Mouse (Mus musculus) CD4-positive naive resting alpha-beta T cell, adult 76 days (primary cell): ENCODE data around the gene Rhox11. TPM values are rescaled to one million over a fixed set of nuclear protein-coding genes. Genes with fewer than 3 reads are reported as not detected.

Experiments
- total RNA-seq: library from RNA; stranded (reverse); gene quantifications from one replicate; pipeline ENCODE4 v1.2.4, GENCODE M21; 2023

Rhox11 gene
- not detected for total RNA-seq

GRCm38 (mm10) chrX:38085041-38085440 is at the start of gene Rhox11:
Rhox11 (minus strand) TSS chrX:38085141.

GRCm38 (mm10) chrX:38120982-38121381 is 36.0 kb upstream of the Rhox11 start, which contains the start of gene Rhox13:
Rhox13 (plus strand) TSS chrX:38121219.

GRCm38 (mm10) chrX:38110807-38111206 is 25.9 kb upstream of the Rhox11 start, which contains the start of gene Rhox12:
Rhox12 (minus strand) TSS chrX:38110907.

GRCm38 (mm10) chrX:38066175-38066574 is 18.8 kb downstream of the Rhox11 start, which contains the start of gene Rhox10:
Rhox10 (plus strand) TSS chrX:38066475.

GRCm38 (mm10) chrX:38043014-38043413 is 41.9 kb downstream of the Rhox11 start, which contains the start of gene Btg1-ps2:
Btg1-ps2 (minus strand) TSS chrX:38043114.

Other genes starting within 250 kb of the Rhox11 start
- gene Rhox8, start 206.2 kb downstream of the Rhox11 start, total RNA-seq: not detected
- gene Rhox7b, start 187.9 kb downstream of the Rhox11 start, total RNA-seq: not detected
- not detected for gene Rhox9, start 183.4 kb downstream of the Rhox11 start, total RNA-seq
- gene Btg1-ps1, start 66.3 kb downstream of the Rhox11 start, total RNA-seq: not detected
- not detected for gene Btg1-ps2, start 42.0 kb downstream of the Rhox11 start, total RNA-seq
- gene Rhox10, start 18.7 kb downstream of the Rhox11 start, total RNA-seq: not detected
- gene Rhox12, start 25.8 kb upstream of the Rhox11 start, total RNA-seq: not detected
- gene Rhox13, start 36.1 kb upstream of the Rhox11 start, total RNA-seq: not detected
- 33.8 TPM for gene Zbtb33, start 104.7 kb upstream of the Rhox11 start, total RNA-seq
- gene Tmem255a, start 167.3 kb upstream of the Rhox11 start, total RNA-seq: not detected
- gene Atp1b4, start 231.0 kb upstream of the Rhox11 start, total RNA-seq: not detected